Mouse (Mus musculus) ES-E14 (cell line): ENCODE results near the gene Tmod4.

Source experiments
- HCFC1 ChIP-seq: IDR thresholded peaks from 2 replicates; pipeline ENCODE4 v1.6.1; 2012; ENCODE audit warnings: low read length, inconsistent platforms, borderline replicate concordance; ENCODE audit not compliant: insufficient read depth
- MAFK ChIP-seq: IDR thresholded peaks from 2 replicates; pipeline ENCODE4 v1.6.1; 2014; ENCODE audit warnings: mild to moderate bottlenecking, low read depth, low read length, inconsistent platforms; ENCODE audit not compliant: insufficient read depth
- ZC3H11A ChIP-seq: IDR thresholded peaks from 2 replicates; pipeline ENCODE4 v1.6.1; 2012; ENCODE audit warnings: low read depth, mild to moderate bottlenecking, inconsistent platforms, low read length, borderline replicate concordance
- ZNF384 ChIP-seq: IDR thresholded peaks from 2 replicates; pipeline ENCODE4 v1.6.1; 2012; ENCODE audit warnings: low read depth, low read length, inconsistent platforms

GRCm38 (mm10) chr3:95169996-95170395 is 45.7 kb downstream of the Tmod4 start:
- no peak for TF ChIP-seq ZC3H11A
- no peak for TF ChIP-seq MAFK
- TF ChIP-seq ZNF384 = no peak
- no peak for TF ChIP-seq HCFC1
